Mouse (Mus musculus) lung, postnatal 14 days (tissue): ENCODE results near the gene Gapt.

Source experiments
- DNase-seq: peaks from one replicate; pipeline ENCODE4 v3.0.0; 2021

The Gapt gene

GRCm38 (mm10) chr13:110342602-110343001 lies 14.4 kb downstream of the Gapt start:
- DNase-seq = no peak

- DNase-seq = no peak
Observed at GRCm38 (mm10) chr13:110332958-110333597, 23.9 kb downstream of the Gapt start.

GRCm38 (mm10) chr13:110318746-110319145 lies 38.3 kb downstream of the Gapt start:
- DNase-seq = peak; percentile 43

GRCm38 (mm10) chr13:110307188-110307587 lies 49.8 kb downstream of the Gapt start:
- DNase-seq = no peak
